Mouse (Mus musculus): ENCODE measurements around the gene Smarca4.

Smarca4 gene

DNA sequence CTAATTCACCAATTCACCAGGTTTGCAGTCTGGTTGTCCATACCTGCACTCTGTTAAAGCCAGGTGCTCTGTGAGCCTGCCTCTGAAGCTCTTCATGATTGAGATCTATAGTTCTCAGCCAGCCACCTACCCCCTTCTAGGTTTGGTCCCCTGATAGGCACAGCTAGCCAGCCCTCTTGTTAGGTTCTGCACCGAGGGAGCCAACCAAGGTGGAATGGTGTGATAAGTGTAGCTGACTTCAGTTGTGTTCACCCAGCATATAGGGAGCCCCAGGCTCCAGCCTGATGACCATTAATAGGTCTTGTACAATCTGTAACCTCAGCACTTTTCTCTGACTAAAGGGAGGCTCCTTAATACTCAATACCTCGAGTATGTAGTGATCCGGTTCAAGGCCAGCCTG, 15.8 kb upstream of the Smarca4 start:
- intact Hi-C loops (cut with DNase I): loop anchor here (5.0 to 10.0 kb wide), 2 partner anchors 42 to 275 kb away; no protein-coding TSS in a partner anchor

DNA sequence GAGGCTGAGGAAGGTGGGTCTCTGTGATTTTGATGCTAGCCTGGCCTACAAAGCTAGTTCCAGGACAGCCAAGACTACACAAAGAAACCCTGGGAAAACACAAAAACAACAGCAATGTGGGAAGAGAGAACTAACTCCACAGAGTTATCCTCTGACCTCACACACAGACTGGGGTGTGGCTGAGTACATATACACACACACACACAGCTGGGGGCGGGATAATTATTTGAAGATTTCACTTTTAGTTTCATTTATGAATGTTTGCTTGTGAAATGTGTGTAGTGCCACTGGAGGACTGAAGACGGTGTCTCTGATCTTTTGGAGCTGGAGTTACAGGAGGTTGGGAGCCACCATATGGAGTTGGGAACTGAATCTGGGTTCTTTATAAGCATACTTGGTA, 14.9 kb upstream of the Smarca4 start:
- intact Hi-C loops (cut with DNase I): loop anchor here (5.0 to 10.0 kb wide), 2 partner anchors 41 to 274 kb away; no protein-coding TSS in a partner anchor

DNA sequence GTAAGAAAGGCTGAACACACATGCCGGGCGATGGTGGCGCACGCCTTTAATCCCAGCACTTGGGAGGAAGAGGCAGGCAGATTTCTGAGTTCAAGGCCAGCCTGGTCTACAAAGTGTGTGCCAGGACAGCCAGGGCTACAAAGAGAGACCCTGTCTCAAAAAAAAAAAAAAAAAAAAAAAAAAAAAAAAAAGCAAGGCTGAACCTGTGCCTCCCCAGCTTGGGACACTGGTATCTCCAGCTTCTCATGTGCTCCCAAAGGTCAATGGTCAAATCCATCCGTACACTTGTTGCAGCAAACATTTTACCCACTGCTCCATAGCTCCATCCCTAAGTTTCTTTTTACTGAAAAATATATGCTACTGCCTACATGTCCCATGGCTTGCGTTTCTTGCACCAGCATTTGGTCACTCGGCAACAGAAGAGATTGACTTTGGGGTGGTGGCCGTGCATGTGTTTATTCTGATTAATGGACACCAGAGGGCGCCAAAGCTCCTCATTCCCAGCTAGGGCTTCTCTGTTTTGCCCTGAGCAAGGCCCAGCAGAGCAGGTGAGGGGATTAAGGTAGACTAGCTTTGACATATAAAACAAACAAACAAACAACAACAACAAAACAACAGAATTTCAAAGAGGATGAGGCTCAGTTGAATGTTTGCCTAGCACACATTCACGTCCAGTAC, 14.1 kb upstream of the Smarca4 start:
- intact Hi-C loops (cut with DNase I): loop anchor here (5.0 to 10.0 kb wide), 2 partner anchors 40 to 273 kb away; no protein-coding TSS in a partner anchor

DNA sequence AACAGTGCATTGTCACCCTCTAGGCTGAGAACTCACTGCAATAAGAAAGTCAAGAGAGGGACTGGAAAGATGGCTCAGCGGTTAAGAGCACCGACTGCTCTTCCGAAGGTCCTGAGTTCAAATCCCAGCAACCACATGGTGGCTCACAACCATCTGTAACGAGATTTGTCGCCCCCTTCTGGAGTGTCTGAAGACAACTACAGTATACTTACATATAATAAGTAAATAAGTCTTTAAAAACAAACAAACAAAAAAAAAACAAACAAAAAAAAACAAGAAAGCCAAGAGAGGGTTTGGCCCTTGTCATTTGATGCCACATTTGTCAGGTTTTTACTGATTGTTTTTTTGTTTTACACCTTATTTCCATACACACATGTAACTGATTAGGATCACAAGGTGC, 11.8 kb upstream of the Smarca4 start:
- intact Hi-C loops (cut with DNase I): loop anchor here (5.0 to 10.0 kb wide), 2 partner anchors 38 to 271 kb away; no protein-coding TSS in a partner anchor

DNA sequence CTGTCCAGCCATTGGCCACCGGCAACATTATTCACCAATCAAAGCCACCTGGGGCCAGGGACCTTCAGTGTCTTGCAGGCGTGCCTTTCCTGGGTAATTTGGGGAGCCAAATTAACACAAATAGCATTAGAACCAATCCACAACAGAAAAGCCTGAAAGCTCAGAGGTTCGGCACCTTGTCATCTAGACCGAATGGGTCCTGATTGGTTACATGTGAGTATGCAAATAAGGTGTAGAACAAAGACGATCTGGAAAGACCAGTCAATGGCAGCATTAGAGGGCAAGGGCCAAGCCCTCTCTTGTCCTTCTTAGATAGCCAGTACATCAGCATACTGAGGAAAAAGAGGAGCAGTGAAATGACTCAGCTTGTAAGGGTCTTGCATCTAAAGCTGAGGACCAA, 10.1 kb upstream of the Smarca4 start:
- intact Hi-C loops (cut with DNase I): loop anchor here (10.0 kb wide), 1 partner anchor 269 kb away; no protein-coding TSS in a partner anchor

DNA sequence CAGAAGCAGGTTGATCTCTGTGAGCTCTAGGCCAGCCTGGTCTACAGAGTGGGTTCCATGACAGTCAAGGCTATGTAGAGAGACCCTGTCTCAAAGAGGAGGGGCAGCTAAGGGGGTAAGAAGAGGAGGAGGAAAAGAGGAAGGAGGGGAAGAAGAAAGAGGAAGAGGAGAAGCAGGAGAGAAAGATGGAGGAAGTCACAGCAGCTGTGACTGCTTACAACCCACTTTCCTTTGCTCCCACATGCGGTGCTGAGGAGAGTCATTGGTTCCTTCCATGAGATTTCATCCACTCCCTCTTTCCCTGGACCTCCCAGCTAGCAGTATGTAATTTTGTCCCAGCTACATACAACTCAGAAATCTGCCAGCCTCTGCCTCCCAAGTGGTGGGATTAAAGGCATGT, 9.3 kb upstream of the Smarca4 start:
- intact Hi-C loops (cut with DNase I): loop anchor here (10.0 kb wide), 1 partner anchor 268 kb away; no protein-coding TSS in a partner anchor

DNA sequence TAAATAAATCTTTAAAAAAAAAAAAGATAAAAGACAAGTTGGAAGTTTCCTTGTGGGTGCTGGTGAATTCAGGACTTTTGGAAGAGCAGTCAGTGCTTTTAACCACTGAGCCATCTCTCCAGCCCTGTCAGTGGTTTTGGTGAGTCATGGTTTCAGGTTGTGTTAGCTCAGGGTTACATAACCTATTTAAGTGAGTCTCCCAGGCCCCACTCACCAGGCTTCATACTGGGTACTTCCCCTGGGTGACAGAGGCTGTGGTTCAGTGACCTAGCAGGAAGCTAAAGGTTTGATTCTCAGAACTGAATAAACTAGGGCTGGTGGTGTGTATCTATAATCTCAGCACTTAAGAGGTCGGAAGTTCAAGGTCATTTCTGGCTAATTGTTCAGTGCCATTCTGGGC, 6.1 kb upstream of the Smarca4 start:
- intact Hi-C loops (cut with DNase I): loop anchor here (10.0 kb wide), 1 partner anchor 265 kb away; no protein-coding TSS in a partner anchor

DNA sequence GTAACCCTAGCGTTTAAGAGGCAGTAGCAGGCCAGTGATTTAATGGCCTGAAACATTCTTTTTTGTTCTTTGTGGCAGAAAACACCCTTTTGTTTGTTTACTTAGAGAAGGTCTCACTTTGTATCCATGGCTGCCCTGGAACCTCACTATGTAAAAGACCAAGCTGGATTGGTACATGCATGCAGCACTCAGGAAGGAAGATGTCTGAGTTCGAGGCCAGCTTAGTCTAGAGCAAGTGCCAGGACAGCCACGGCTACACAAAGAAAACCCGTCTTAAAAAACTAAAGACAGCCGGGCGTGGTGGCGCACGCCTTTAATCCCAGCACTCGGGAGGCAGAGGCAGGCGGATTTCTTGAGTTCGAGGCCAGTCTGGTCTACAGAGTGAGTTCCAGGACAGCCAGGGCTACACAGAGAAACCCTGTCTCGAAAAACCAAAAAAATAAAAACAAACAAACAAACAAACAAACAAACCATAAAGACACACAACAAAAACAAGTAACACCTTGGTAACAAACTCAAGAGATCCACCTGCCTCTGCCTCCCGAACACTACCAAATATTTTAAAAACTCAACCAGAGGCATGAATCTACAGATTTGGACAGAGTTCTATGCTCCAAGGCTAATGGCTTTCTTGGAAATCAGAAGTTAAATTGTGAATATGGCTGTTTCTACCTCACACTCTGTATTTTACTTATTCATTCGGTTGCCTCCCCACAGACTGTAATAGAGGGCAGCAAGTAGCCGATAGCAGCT, 929 bp upstream of the Smarca4 start:
- intact Hi-C loops (cut with DNase I): no loop called here

DNA sequence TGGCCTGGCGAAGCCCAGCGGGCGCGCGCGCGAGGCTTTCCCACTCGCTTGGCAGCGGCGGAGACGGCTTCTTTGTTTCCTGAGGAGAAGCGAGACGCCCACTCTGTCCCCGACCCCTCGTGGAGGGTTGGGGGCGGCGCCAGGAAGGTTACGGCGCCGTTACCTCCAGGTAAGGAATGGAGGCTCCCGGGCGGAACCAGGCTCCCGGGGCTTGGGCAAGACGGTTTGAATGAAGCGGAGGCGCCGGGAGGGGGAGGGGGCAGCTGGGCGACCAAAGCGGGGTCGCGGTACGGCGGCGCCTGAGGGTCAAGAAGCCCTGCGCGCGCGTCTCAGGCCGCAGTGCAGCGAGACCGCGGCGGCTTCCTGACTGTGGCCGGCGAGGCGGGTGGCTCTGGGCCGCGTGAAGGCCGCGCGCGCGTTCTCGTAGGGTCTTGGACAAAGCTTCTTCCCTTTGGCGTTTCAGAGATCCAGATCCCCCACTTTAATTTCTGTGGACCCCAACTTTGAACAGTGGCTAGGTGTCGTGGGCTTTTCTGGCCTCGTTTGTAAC, 338 bp downstream of the Smarca4 start:
- intact Hi-C loops (cut with DNase I): no loop called here

DNA sequence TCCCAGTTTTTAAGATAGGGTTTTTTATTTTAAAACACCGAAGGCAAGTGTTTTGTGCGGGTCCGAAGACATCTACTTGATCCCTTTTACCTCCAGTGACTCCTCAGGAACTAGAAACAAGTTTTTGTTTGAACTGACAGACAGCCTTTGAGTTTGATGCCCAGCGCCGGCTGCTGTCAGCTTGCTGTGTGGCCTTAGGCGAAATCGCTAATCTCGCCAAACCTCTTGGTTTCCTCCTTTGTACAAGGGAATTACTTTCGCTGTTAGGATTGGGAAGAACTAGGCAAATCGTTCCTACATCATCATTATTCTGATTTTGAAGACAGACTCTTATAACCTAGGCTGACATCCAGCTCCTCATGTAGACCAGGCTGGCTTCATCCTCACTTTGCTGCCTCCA, 1.1 kb downstream of the Smarca4 start:
- intact Hi-C loops (cut with DNase I): no loop called here

DNA sequence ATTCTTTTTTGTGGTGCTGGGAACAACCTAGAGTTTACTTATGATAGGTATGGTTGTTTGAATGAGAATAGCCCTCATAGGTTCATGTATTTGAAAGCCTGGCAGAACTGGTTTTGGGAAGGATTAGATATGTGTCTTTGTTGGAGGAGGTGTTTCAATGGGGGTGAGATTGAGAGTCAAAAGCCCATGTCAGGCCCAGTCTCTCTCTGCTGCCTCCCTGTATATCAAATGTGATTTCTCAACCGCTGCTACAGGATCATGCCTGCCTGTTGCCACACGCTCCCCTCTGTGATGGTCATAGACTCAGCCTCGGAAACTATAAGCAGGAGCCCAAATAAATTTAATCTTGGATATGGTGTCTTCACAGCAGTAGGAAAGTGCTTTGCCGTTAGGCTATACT, 4.3 kb downstream of the Smarca4 start:
- intact Hi-C loops (cut with DNase I): no loop called here

DNA sequence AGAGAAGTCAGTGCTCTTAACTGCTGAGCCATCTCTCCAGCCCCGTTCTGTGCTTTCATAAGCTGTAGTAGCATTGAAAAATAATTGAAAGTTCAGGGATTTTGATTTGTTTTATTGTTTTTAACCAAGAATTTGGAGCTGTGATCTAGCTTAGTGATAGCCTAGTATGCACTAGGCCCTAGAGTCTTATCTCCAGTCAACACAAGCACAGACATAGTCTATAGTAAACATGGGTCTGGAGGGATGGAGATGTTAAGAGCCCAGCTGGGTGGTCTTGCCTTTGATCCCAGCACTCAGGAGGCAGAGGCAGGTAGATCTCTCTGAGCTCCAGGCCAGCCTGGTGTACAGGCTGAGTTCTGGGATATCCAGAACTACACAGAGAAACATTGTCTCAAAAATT, 6.7 kb downstream of the Smarca4 start:
- intact Hi-C loops (cut with DNase I): no loop called here

DNA sequence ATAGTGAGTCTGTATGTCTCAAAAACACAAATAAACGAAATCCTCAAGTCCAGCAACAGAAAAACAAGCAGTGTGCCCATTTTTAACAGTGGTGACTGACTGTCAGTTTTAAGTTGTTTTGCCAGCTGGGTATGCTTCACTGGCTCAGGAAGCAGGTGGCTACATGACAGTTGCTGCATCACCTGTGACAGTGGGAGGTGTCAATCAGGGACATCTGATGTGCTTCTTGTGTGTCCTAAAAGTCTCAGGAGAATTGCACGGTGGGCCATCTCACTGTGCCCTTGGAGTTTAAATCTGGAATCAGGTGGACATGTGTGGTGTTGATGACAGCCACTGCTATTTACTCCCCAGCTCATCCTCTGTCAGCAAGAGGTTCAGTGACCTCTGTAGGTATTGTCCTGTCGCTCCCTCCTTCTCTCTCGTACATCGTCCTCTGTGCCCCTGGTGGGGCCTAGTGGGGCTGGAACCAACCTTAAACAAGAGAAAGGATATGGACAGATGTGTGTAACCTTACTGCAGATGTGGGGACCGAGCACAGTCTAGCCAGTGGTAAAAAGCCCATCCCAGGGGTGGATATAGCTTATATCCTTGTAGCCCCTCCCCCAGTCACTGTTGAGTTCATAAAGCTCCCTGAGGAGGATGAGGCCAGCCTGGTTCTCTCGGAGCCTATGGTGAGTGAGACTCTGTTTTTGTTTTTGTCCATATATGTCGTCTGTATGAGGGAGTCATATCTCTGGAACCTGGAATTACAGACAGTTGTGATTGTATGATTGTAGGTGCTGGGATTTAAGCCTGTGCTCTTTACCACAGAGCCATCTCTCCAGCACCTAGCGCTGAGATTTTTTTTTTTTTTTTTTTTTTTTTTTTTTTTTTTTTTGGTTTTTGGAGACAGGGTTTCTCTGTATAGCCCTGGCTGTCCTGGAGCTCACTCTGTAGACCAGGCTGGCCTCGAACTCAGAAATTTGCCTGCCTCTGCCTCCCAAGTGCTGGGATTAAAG, 9.7 kb downstream of the Smarca4 start:
- intact Hi-C loops (cut with DNase I): no loop called here

DNA sequence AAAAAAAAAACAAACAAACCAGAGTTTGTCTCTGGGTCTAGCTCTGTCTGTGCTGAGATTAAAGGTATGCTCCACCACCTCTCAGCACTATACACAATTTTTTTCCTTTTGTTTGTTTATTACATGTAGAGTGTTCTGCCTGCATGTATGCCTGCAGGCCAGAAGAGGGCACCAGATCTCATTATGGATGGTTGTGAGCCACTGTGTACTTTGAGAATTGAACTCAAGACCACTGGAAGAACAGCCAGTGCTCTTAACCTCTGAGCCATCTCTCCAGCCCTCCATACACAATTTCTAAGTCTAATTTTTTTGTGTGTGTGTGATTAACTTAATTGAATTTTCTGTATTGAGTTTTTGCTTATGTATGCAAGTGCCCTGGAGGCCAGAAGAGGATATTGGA, 10.6 kb downstream of the Smarca4 start:
- intact Hi-C loops (cut with DNase I): no loop called here

DNA sequence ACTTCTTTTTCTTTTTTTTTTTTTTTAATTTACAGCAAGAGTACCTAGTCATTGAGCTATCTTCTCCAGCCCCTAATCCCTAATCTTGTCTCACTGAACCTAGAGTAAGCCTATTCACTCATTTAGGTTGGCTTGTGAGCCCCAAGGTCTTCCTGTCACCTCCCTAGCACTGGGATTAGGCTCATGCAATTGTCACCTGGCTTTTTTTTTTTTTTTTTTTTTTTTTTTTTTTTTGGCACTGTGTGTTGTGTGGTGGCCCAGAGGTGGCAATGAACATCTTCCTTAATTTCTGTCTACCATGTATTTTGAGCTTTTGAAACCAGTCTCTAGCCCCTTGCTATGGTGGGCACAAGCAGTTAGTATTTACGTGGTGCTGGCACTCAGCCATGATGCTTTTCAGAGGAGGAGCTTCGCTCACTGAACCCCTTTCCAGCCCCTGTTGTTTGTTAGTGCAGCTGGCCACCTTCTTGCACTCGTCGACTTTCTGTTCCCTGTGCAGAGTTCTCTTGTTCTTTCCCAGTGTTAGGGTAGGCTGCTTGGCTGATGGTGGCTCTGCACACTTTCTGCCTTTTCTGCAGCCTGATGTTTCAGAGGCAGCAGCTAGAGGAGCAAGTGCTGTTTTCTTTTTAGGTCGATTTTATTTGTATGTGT, 11.3 kb downstream of the Smarca4 start:
- intact Hi-C loops (cut with DNase I): no loop called here

DNA sequence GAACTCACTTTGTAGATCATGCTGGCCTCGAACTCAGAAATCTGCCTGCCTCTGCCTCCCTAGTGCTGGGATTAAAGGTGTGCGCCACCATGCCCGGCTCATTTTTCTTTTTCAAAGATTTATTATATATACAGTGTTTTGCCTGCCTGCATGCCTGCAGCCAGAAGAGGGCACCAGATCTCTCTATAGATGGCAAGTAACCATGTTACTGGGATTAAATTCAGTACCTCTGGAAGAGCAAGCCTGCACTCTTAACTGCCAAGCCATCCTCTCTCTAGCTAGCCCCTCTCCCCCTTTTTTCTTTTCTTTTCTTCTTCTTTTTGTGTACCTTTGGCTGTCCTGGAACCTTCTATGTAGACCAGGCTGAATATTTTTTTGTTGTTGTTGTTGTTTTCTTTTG, 14.7 kb downstream of the Smarca4 start:
- intact Hi-C loops (cut with DNase I): no loop called here

DNA sequence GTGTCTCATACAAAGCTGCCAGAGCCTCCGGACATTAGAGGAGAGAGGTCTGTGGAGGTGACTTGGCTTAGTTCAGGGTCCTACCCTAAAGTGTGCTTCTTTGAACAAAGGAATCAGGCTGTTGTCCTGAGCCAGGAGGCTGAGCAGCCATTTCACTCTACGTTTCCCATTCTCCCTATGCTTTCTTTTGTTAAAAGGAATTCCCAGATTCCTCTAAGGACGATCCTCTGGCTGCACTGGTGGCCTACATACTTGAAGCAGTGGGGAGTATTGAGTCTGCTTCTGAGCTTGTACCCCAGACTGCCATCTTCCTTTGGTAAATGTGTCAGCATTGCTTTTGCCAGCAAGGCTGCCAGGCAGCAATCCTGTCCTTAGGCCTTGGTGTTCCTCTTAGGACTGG, 17.1 kb downstream of the Smarca4 start:
- intact Hi-C loops (cut with DNase I): no loop called here

DNA sequence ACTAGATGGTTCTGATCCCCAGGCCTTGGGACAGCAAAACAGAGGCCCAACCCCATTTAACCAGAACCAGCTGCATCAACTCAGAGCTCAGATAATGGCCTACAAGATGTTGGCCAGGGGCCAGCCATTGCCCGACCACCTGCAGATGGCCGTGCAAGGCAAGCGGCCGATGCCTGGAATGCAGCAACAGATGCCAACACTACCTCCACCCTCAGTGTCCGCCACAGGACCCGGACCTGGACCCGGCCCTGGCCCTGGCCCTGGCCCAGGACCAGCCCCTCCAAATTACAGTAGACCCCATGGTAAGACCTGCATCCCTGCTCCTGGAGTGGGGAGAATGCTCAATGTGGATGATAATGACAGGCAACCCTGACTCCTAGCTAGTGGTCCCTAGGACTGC, 19.7 kb downstream of the Smarca4 start:
- intact Hi-C loops (cut with DNase I): no loop called here

DNA sequence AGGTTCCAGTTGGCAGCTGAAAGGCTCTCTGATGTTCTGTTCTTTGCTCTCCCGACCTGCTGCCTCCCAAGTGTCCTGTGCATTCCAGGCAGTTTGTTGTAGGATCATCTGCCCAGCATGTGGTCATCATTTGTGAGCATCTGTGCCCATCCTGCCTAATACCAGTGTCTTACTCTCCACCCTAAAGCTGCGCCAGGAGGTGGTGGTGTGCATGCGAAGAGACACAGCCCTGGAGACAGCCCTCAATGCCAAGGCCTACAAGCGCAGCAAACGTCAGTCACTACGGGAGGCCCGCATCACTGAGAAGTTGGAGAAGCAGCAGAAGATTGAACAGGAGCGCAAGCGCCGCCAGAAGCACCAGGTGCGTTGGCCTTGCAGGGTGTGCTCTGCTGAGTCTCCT, 23.1 kb downstream of the Smarca4 start:
- intact Hi-C loops (cut with DNase I): no loop called here

DNA sequence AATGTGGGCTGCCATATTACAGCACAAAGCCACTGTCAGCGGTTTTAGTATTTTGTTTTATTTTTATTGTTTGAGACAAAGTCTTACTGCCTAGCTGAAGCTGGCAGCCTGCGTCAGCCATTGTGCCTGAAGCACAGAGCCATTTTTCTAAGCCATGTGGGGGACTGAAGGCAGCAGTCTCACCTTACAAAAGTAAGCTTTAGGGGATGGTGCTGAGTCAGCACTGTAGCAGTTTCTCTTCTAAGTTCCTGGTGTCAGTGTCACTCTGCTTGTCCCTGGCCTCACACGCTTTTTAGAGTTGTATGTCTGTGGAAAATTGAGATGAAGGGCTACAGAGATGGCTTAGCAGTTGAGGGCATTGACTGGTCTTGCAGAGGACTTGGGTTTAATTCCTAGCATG, 30.4 kb downstream of the Smarca4 start:
- intact Hi-C loops (cut with DNase I): no loop called here

DNA sequence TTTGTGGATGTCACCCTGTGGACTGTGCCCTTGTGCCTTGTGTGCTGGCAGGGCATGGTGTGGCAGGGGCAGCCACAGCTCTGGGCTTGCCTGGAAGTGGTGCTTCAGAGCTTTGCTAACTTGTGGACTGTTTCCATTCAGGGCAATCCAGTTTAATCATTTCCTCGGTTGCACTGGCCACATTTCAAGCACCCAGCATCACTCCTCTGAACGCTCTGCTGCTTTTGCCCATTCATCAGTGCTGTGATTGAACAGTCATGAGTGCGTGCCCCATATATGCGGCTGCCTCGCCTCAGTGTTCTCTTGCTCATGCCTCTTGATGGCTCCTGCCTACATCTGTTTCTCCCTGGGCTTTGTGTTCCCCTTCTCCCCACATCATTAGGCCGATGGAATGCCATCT, 31.8 kb downstream of the Smarca4 start:
- intact Hi-C loops (cut with DNase I): no loop called here
